14 mouse cellular contexts compared by ENCODE assay signal in genomic region chr16:26075063-26075462, GRCm38 (mm10). TPM values are rescaled to one million over a fixed set of nuclear protein-coding genes. Genes with fewer than 3 reads are reported as not detected.
"Had no signal": no experiment of that assay in that cellular context is flagged by ENCODE, and none has a peak within 500 bp of the region (broad histone marks: within the 10 kb centered on the region; RNA-seq: fewer than 3 reads in every experiment).

No protein-coding gene starts in this region.

- H3K27ac ChIP-seq: layer of hippocampus, adult 2 months; limb, embryonic 12.5 days; liver, embryonic 13.5 days; midbrain, embryonic 13.5 days had no signal

- DNase-seq: kidney, postnatal 25 days; liver; liver, embryonic 13.5 days; liver, postnatal 0 days; lung, postnatal 36 days; right cerebral cortex, postnatal 14 days; thymus, adult 18-20 months; thymus, postnatal 14 days had no signal

- H3K36me3 ChIP-seq: limb, embryonic 12.5 days; liver, embryonic 13.5 days; midbrain, embryonic 13.5 days had no signal

- H3K4me1 ChIP-seq: liver, embryonic 13.5 days had no signal

- H3K9ac ChIP-seq: limb, embryonic 12.5 days; liver, embryonic 13.5 days; liver, postnatal 0 days; midbrain, embryonic 13.5 days had no signal

- ATAC-seq: inflammation-experienced regulatory T-cells, adult 6 months; liver, postnatal 0 days; lung, postnatal 0 days; midbrain, embryonic 13.5 days had no signal

- H3K4me3 ChIP-seq: layer of hippocampus, adult 2 months; limb, embryonic 12.5 days; liver, embryonic 13.5 days; midbrain, embryonic 13.5 days had no signal

- H3K9me3 ChIP-seq: limb, embryonic 12.5 days; liver, embryonic 13.5 days; midbrain, embryonic 13.5 days had no signal

- H3K27me3 ChIP-seq: limb, embryonic 12.5 days; liver, embryonic 13.5 days; midbrain, embryonic 13.5 days had no signal

- H3K4me2 ChIP-seq: limb, embryonic 12.5 days; liver, embryonic 13.5 days; midbrain, embryonic 13.5 days had no signal

RNA-seq across cellular contexts. Expression of gene P3h2, which starts 30.5 kb away (rescaled TPM):
- total RNA-seq: megakaryocyte progenitor cell, adult 5-6 weeks had no signal
